Mouse (Mus musculus): ENCODE results near the gene Gnptab.

DNA sequence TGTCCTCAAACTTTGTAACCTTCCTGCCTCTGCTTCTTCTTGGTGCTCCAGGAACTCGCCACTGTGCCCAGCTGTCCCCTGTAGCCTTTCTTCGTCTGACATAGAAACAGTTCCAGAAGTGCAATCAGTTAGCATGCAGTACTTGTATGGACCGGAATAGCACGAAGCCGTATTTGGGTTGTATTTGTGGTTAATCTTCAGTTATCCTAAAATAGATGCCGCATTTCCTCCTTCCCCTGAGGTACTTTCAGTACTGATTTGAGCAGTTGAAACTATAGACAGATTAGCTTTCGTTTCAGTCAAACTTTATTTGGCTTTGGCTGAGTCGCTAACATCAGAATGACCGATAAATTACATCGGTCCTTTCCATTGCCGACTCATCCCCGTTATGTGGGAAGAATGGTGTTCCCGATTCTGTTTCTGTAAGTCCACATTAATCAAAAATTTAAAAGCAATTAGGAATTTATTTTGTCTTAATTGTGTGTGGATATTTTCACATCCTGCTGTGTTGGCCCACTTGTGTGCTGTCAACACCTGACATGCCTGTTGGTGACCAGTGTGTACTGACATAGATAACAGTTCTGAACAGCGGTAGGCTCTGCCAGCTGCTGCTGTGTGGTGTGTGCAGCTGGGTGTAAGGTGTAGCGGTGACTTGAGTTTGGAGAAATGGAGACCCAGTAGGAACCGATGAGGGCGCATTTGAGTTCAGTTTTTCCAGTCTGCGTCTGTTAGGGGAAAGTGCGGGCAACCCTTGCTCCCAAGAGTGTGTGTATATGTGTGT lies 41.9 kb downstream of the Gnptab start:
- TF ChIP-seq CTCF (IDR thresholded peaks at IDR 0.05; ENCODE audit: borderline replicate concordance, control insufficient read depth, extremely low read depth, insufficient read depth, low read length, poor library complexity) (no peak), POLR2A (IDR thresholded peaks at IDR 0.05; ENCODE audit: control insufficient read depth, extremely low read depth, insufficient read depth, low read length, poor library complexity) (no peak)
